Mouse (Mus musculus) kidney, adult 2 months (tissue): ENCODE measurements at regions not wholly inside any gene's neighbourhood (a gene's known extent, or its start where the extent isn't known, plus 50 kb on each side); places are given as distances from the start of the nearest gene placed in this dataset.

Experiments used
- CTCF ChIP-seq: fragments of 200-500 bp; conservative IDR thresholded peaks from 2 replicates; pipeline ENCODE4 v1.5.1; 2011; ENCODE audit warnings: low read depth, mild to moderate bottlenecking, control low read depth, low read length, moderate library complexity, mixed read lengths; ENCODE audit not compliant: insufficient read depth, insufficient read length
- POLR2A ChIP-seq: fragments of 200-500 bp; IDR thresholded peaks from one replicate; pipeline ENCODE4 v1.6.1; 2011; ENCODE audit warnings: low read depth, low read length, control low read depth

DNA sequence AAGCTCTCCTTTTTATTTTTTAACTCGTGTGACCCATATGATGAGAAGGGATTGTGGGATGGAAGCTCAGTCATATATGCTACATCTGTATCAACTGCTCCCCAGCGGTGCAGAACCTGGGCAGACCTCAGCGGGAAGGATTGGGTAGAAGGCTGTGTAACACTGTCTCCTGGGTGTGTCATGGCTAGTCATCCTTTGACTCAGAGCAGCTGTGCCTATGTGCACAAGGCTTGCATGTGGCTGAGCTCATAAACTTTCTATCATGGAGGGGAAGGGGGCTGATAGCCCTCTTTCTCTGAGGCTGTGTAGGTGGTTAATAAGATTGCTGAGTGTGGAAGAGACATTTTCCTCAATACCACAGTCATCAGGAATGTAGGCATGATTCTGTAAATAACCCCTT lies 396.9 kb upstream of the Tbx3 start:
- no peak for TF ChIP-seq CTCF
- TF ChIP-seq POLR2A: no peak
